8 mouse cellular contexts compared by ENCODE assay signal in genomic region chr8:95331156-95331719, GRCm38 (mm10). TPM values are rescaled to one million over a fixed set of nuclear protein-coding genes. Genes with fewer than 3 reads are reported as not detected.
A peak's percentile ranks its signal among the peaks of the same experiment; 100 is the strongest.
DNase-seq lines count a peak whose midpoint lies in the region; ATAC-seq and TF ChIP-seq lines count a peak whose summit lies in the region.

No protein-coding gene starts in this region.

- peaks cover 52% of the 10 kb centered on the region for H3K36me3 ChIP-seq in embryonic facial prominence, embryonic 14.5 days (ENCODE audit: control insufficient read depth, insufficient read depth, low read length)
- peaks cover 24% of the 10 kb centered on the region for H3K36me3 ChIP-seq in stomach, postnatal 0 days (ENCODE audit: control insufficient read depth, insufficient read depth, low read length)

- H3K27ac ChIP-seq in embryonic facial prominence, embryonic 14.5 days (replicated peaks; ENCODE audit: low read depth, low read length), result peak overlapping the region; percentile 98
- peak overlapping the region; percentile 97 for H3K27ac ChIP-seq in stomach, postnatal 0 days (replicated peaks)

- peak overlapping the region; percentile 84 for H3K4me2 ChIP-seq in embryonic facial prominence, embryonic 14.5 days (ENCODE audit: low read depth, low read length)
- H3K4me2 ChIP-seq in stomach, postnatal 0 days (replicated peaks; ENCODE audit: low read depth), result peak overlapping the region; percentile 80

- no peaks in the 10 kb centered on the region for H3K27me3 ChIP-seq in embryonic facial prominence, embryonic 14.5 days (replicated peaks; ENCODE audit: control insufficient read depth, insufficient read depth, low read length)
- no peaks in the 10 kb centered on the region for H3K27me3 ChIP-seq in stomach, postnatal 0 days (ENCODE audit: control insufficient read depth, insufficient read depth, low read length)

- peak overlapping the region; percentile 89 for H3K9ac ChIP-seq in embryonic facial prominence, embryonic 14.5 days (ENCODE audit: low read depth, low read length)
- peak overlapping the region; percentile 93 for H3K9ac ChIP-seq in stomach, postnatal 0 days (ENCODE audit: low read length)

- peak; percentile 34 to 38 for DNase-seq in frontal cortex, postnatal 25 days (ENCODE audit: low spot score in 2 of 2)
- DNase-seq in frontal cortex, postnatal 10 days (ENCODE audit: low spot score in 2 of 2), result no peak
- DNase-seq in embryonic facial prominence, embryonic 14.5 days (ENCODE audit: low spot score), result peak; percentile 81
- peak; percentile 18 for DNase-seq in hindlimb bud, embryonic 11.5 days (ENCODE audit: extremely low spot score, low read depth, low spot score)
- peak; percentile 66 for DNase-seq in lung, postnatal 14 days
- no peak for DNase-seq in stomach, postnatal 0 days (ENCODE audit: low spot score)
- no peak for DNase-seq in thymus, adult 18-20 months

- TF ChIP-seq CTCF in stomach, postnatal 0 days (IDR thresholded peaks at IDR 0.05; ENCODE audit: low read depth), result peak; percentile 10; the same call in 1 of the 2 replicates

- 0 out of 2 replicates have a peak, but pooled peaks cover 4% of the 10 kb centered on the region for H3K9me3 ChIP-seq in embryonic facial prominence, embryonic 14.5 days (ENCODE audit: control insufficient read depth, low read length)
- H3K9me3 ChIP-seq in stomach, postnatal 0 days (ENCODE audit: control insufficient read depth, low read length), result no peaks in the 10 kb centered on the region

- peak overlapping the region; percentile 73 for H3K4me3 ChIP-seq in embryonic facial prominence, embryonic 14.5 days (ENCODE audit: low read depth, low read length)
- H3K4me3 ChIP-seq in stomach, postnatal 0 days (ENCODE audit: low read depth, low read length), result peak overlapping the region; percentile 83

- H3K4me1 ChIP-seq in embryonic facial prominence, embryonic 14.5 days (ENCODE audit: control insufficient read depth, insufficient read depth, low read length), result peaks cover 12% of the 10 kb centered on the region
- H3K4me1 ChIP-seq in stomach, postnatal 0 days (replicated peaks; ENCODE audit: control insufficient read depth, insufficient read depth), result 0 out of 2 replicates have a peak, but pooled peaks cover 5% of the 10 kb centered on the region

- peak; percentile 53 for ATAC-seq in CD4-positive, CD25-positive, alpha-beta regulatory T cell, adult 4 months
- ATAC-seq in embryonic facial prominence, embryonic 14.5 days (ENCODE audit: low read depth), result peak; percentile 53
- ATAC-seq in stomach, postnatal 0 days (ENCODE audit: low FRiP score, low TSS enrichment), result peak; percentile 45

- 0% methylated on average over 28 of the region's 38 CpGs for WGBS in embryonic facial prominence, embryonic 14.5 days
- 0% methylated on average over 35 of the region's 38 CpGs for WGBS in stomach, postnatal 0 days

- TF ChIP-seq EP300 in stomach, postnatal 0 days (optimal IDR thresholded peaks at IDR 0.05), result no peak

RNA-seq across cellular contexts. Expression of gene Zfp319, which starts 0.5 kb away (rescaled TPM):
- polyA plus RNA-seq in CD4-positive, CD25-positive, alpha-beta regulatory T cell, adult 4 months (2017; shearing (Covaris generic)), result 1 to 10 TPM; 3.7 to 5.0 TPM
- 8.4 and 8.9 TPM in 2 replicates for polyA plus RNA-seq in embryonic facial prominence, embryonic 14.5 days (2014; fragmentation: Nextera tagmentation; extraction: Ambion mirVana)
- polyA plus RNA-seq in stomach, postnatal 0 days (2015; fragmentation: Nextera tagmentation; extraction: Ambion mirVana), result 2.5 TPM in 2 replicates

RNA-seq across cellular contexts. Expression of gene Usb1, which starts 0.8 kb away (rescaled TPM):
- 10 to 100 TPM; 57.2 to 69.8 TPM for polyA plus RNA-seq in CD4-positive, CD25-positive, alpha-beta regulatory T cell, adult 4 months (2017; shearing (Covaris generic))
- 36.3 and 38.0 TPM in 2 replicates for polyA plus RNA-seq in embryonic facial prominence, embryonic 14.5 days (2014; fragmentation: Nextera tagmentation; extraction: Ambion mirVana)
- 21.5 and 24.6 TPM in 2 replicates for polyA plus RNA-seq in stomach, postnatal 0 days (2015; fragmentation: Nextera tagmentation; extraction: Ambion mirVana)

RNA-seq across cellular contexts. Expression of gene Mmp15, which starts 20.8 kb away (rescaled TPM):
- 1 to 10 TPM; 2.1 to 3.6 TPM for polyA plus RNA-seq in CD4-positive, CD25-positive, alpha-beta regulatory T cell, adult 4 months (2017; shearing (Covaris generic))
- 14.9 and 15.3 TPM in 2 replicates for polyA plus RNA-seq in embryonic facial prominence, embryonic 14.5 days (2014; fragmentation: Nextera tagmentation; extraction: Ambion mirVana)
- polyA plus RNA-seq in stomach, postnatal 0 days (2015; fragmentation: Nextera tagmentation; extraction: Ambion mirVana), result 19.0 and 21.7 TPM in 2 replicates

RNA-seq across cellular contexts. Expression of gene Tepp, which starts 20.9 kb away (rescaled TPM):
- not detected for polyA plus RNA-seq in CD4-positive, CD25-positive, alpha-beta regulatory T cell, adult 4 months (2017; shearing (Covaris generic))
- 0.50 TPM in 1 of 2 replicates, not detected in the other for polyA plus RNA-seq in embryonic facial prominence, embryonic 14.5 days (2014; fragmentation: Nextera tagmentation; extraction: Ambion mirVana)
- polyA plus RNA-seq in stomach, postnatal 0 days (2015; fragmentation: Nextera tagmentation; extraction: Ambion mirVana), result 0.19 TPM in 1 of 2 replicates, not detected in the other

RNA-seq across cellular contexts. Expression of gene Cngb1, which starts 24.9 kb away (rescaled TPM):
- polyA plus RNA-seq in CD4-positive, CD25-positive, alpha-beta regulatory T cell, adult 4 months (2017; shearing (Covaris generic)), result under 1 TPM in 1 of 2 experiments, not detected in 1; 0.62 TPM
- polyA plus RNA-seq in embryonic facial prominence, embryonic 14.5 days (2014; fragmentation: Nextera tagmentation; extraction: Ambion mirVana), result 0.34 and 1.7 TPM in 2 replicates
- polyA plus RNA-seq in stomach, postnatal 0 days (2015; fragmentation: Nextera tagmentation; extraction: Ambion mirVana), result 0.69 and 1.1 TPM in 2 replicates

Comparison
In these comparisons a context has a peak if more than half of its experiments do, and no peak if none do; other contexts are left out.
1. DNase-seq: peak in frontal cortex, postnatal 25 days (2 of 2), embryonic facial prominence, embryonic 14.5 days (single experiment), hindlimb bud, embryonic 11.5 days (single experiment) and lung, postnatal 14 days (single experiment); none in frontal cortex, postnatal 10 days (0 of 2), stomach, postnatal 0 days (single experiment) and thymus, adult 18-20 months (0 of 2).
2. Peak in every context shown above with its lines, with median percentiles within 50 percentile points of each other: ATAC-seq.